Mouse (Mus musculus) CH12.LX (cell line): ENCODE data around the gene Lefty1. TPM values are rescaled to one million over a fixed set of nuclear protein-coding genes. Genes with fewer than 3 reads are reported as not detected.

Experiments
- DNase-seq: peaks from one replicate; pipeline ENCODE4 v3.0.0-alpha.2; 2013; ENCODE audit errors: extremely low read depth
- H3K27ac ChIP-seq: 2 replicates; pipeline ENCODE4 v1.5.1; 2012; ENCODE audit warnings: low read depth, mild to moderate bottlenecking, control low read depth, moderate library complexity; ENCODE audit not compliant: insufficient read depth
- H3K27me3 ChIP-seq: replicated peaks from 2 replicates; pipeline ENCODE3; 2012; ENCODE audit warnings: inconsistent platforms
- H3K36me3 ChIP-seq, 2 experiments: replicated peaks in 1 of 2; 2 replicates each; pipeline versions ENCODE3 to v1.6.1; 2012; ENCODE audit warnings: inconsistent platforms in 1 of 2, low read length in 1 of 2, mild to moderate bottlenecking in 1 of 2, mixed read lengths in 1 of 2, moderate library complexity in 1 of 2; ENCODE audit not compliant: control insufficient read depth in 1 of 2, insufficient read depth in 1 of 2
- H3K4me1 ChIP-seq, 2 experiments: 2 replicates each; pipeline ENCODE4 v1.6.1; 2012; ENCODE audit warnings: inconsistent platforms in 1 of 2, moderate library complexity in 1 of 2; ENCODE audit not compliant: insufficient read depth in 2 of 2, control insufficient read depth in 1 of 2
- H3K4me2 ChIP-seq: 2 replicates; pipeline ENCODE4 v1.6.1; 2012; ENCODE audit warnings: low read depth, mild to moderate bottlenecking, control low read depth; ENCODE audit not compliant: poor library complexity, insufficient read depth, severe bottlenecking
- H3K4me3 ChIP-seq, 3 experiments: fragments of 150-350 bp in 1 of 3; sonication (generic) in 1 of 3; replicated peaks in 1 of 3; 2 replicates each; pipeline versions ENCODE3 to v1.5.1; 2011 to 2012; ENCODE audit warnings: low read depth in 2 of 3, low read length in 2 of 3, mild to moderate bottlenecking in 2 of 3, moderate library complexity in 2 of 3, control low read depth in 1 of 3, improper control_type of control experiment in 1 of 3, inconsistent platforms in 1 of 3, mixed read lengths in 1 of 3; ENCODE audit not compliant: poor library complexity in 1 of 3
- H3K79me2 ChIP-seq: replicated peaks from 2 replicates; pipeline ENCODE4 v1.6.1; 2012; ENCODE audit warnings: mild to moderate bottlenecking, moderate library complexity; ENCODE audit not compliant: control insufficient read depth, poor library complexity, insufficient read depth, severe bottlenecking; ENCODE audit errors: extremely low read depth
- H3K9ac ChIP-seq: 2 replicates; pipeline ENCODE4 v1.6.1; 2012; ENCODE audit warnings: low read depth, mild to moderate bottlenecking, control low read depth, moderate library complexity; ENCODE audit not compliant: insufficient read depth
- H3K9me3 ChIP-seq: replicated peaks from 2 replicates; pipeline ENCODE3; 2012; ENCODE audit warnings: low read length, inconsistent platforms, mixed read lengths
- CHD2 ChIP-seq: IDR thresholded peaks from 2 replicates; pipeline ENCODE4 v1.6.1; 2011; ENCODE audit warnings: low read length, improper control_type of control experiment
- E2F4 ChIP-seq: IDR thresholded peaks from 2 replicates; pipeline ENCODE4 v1.6.1; 2011; ENCODE audit warnings: low read depth, low read length, improper control_type of control experiment; ENCODE audit not compliant: insufficient replicate concordance
- ETS1 ChIP-seq: conservative IDR thresholded peaks from 2 replicates; pipeline ENCODE4 v1.6.1; 2012; ENCODE audit warnings: low read depth, mild to moderate bottlenecking, inconsistent platforms, low read length, improper control_type of control experiment, moderate library complexity
- HCFC1 ChIP-seq: IDR thresholded peaks from 2 replicates; pipeline ENCODE4 v1.6.1; 2012; ENCODE audit warnings: low read depth, mild to moderate bottlenecking, inconsistent platforms, low read length, improper control_type of control experiment
- IRF4 ChIP-seq: IDR thresholded peaks from 2 replicates; pipeline ENCODE4 v1.6.1; 2014; ENCODE audit warnings: low read depth, mild to moderate bottlenecking, inconsistent platforms, low read length, improper control_type of control experiment
- JUND ChIP-seq: conservative IDR thresholded peaks from 2 replicates; pipeline ENCODE4 v1.6.1; 2011; ENCODE audit warnings: low read depth, low read length, improper control_type of control experiment
- KAT2A ChIP-seq: IDR thresholded peaks from 2 replicates; pipeline ENCODE4 v1.6.1; 2012; ENCODE audit warnings: low read length, improper control_type of control experiment, inconsistent platforms; ENCODE audit not compliant: insufficient replicate concordance
- MAFK ChIP-seq: IDR thresholded peaks from 2 replicates; pipeline ENCODE4 v1.6.1; 2011; ENCODE audit warnings: low read length, improper control_type of control experiment; ENCODE audit not compliant: insufficient replicate concordance
- MAZ ChIP-seq: IDR thresholded peaks from 2 replicates; pipeline ENCODE4 v1.6.1; 2012; ENCODE audit warnings: low read depth, mild to moderate bottlenecking, inconsistent platforms, low read length, improper control_type of control experiment, moderate library complexity
- MEF2A ChIP-seq: IDR thresholded peaks from 2 replicates; pipeline ENCODE4 v1.6.1; 2014; ENCODE audit warnings: low read depth, mild to moderate bottlenecking, inconsistent platforms, low read length, improper control_type of control experiment, borderline replicate concordance
- NELFE ChIP-seq: IDR thresholded peaks from 2 replicates; pipeline ENCODE4 v1.6.1; 2011; ENCODE audit warnings: low read depth, low read length, improper control_type of control experiment
- POLR2A ChIP-seq: IDR thresholded peaks from 2 replicates; pipeline ENCODE4 v1.6.1; 2011; ENCODE audit warnings: low read depth, mild to moderate bottlenecking, improper control_type of control experiment, low read length
- POLR2AphosphoS2 ChIP-seq: IDR thresholded peaks from 2 replicates; pipeline ENCODE4 v1.6.1; 2011; ENCODE audit warnings: low read depth, low read length, improper control_type of control experiment
- RCOR1 ChIP-seq: conservative IDR thresholded peaks from 2 replicates; pipeline ENCODE4 v1.6.1; 2012; ENCODE audit warnings: low read depth, mild to moderate bottlenecking, inconsistent platforms, low read length, improper control_type of control experiment
- SIN3A ChIP-seq: IDR thresholded peaks from 2 replicates; pipeline ENCODE4 v1.6.1; 2012; ENCODE audit warnings: low read length, improper control_type of control experiment, inconsistent platforms
- TBP ChIP-seq: conservative IDR thresholded peaks from 2 replicates; pipeline ENCODE4 v1.6.1; 2011; ENCODE audit warnings: low read depth, low read length, improper control_type of control experiment
- UBTF ChIP-seq: IDR thresholded peaks from 2 replicates; pipeline ENCODE4 v1.6.1; 2012; ENCODE audit warnings: low read depth, mild to moderate bottlenecking, inconsistent platforms, low read length, improper control_type of control experiment, moderate library complexity
- ZKSCAN1 ChIP-seq: IDR thresholded peaks from 2 replicates; pipeline ENCODE4 v1.6.1; 2012; ENCODE audit warnings: low read depth, inconsistent platforms, low read length, improper control_type of control experiment, borderline replicate concordance
- ZMIZ1 ChIP-seq: IDR thresholded peaks from 2 replicates; pipeline ENCODE4 v1.6.1; 2012; ENCODE audit warnings: low read depth, mild to moderate bottlenecking, inconsistent platforms, low read length, improper control_type of control experiment
- ZNF384 ChIP-seq: IDR thresholded peaks from 2 replicates; pipeline ENCODE4 v1.6.1; 2012; ENCODE audit warnings: low read depth, low read length, improper control_type of control experiment, inconsistent platforms
- dilution Hi-C: fragments of 300-500 bp; cut with MboI; formaldehyde crosslinking; loops from 2 replicates; pipeline ENCODE4 v1.14.3; 2020; ENCODE audit warnings: low sequenced_read_pairs; ENCODE audit not compliant: extremely low pct_unique_long_range_greater_than_20kb, extremely low pct_ligation_motif_present
- in situ Hi-C: fragments of 300-500 bp; cut with MboI; formaldehyde crosslinking; loops from 3 replicates; pipeline ENCODE4 v1.14.3; 2019; ENCODE audit warnings: low sequenced_read_pairs, low pct_ligation_motif_present, low pct_unique_long_range_greater_than_20kb, mixed read lengths
- polyA plus RNA-seq: library from polyadenylated mRNA; unstranded; fragments of >175 nt; gene quantifications from 2 replicates; pipeline ENCODE4 v1.2.1, GENCODE M21; 2012; ENCODE audit warnings: low read depth; ENCODE audit not compliant: insufficient read length
- total RNA-seq, 2 experiments: library from RNA; depleted of rRNA; stranded (reverse); fragments of 300-350 nt in 1 of 2; fragments of >200 nt in 1 of 2; gene quantifications; 2 replicates each; pipeline ENCODE4 v1.2.3; 2012 to 2014

Lefty1 gene
- total and polyA plus RNA-seq, 3 experiments, result not detected

- peak overlapping the region in 2 of 3 experiments; percentile 47 to 91 for H3K4me3 ChIP-seq
- H3K27me3 ChIP-seq, result no peaks in the 10 kb centered on the region
- no peak for DNase-seq
- no peak overlapping the region for H3K4me2 ChIP-seq
- TF ChIP-seq NELFE (no peak), CHD2 (no peak), MEF2A (no peak), ZKSCAN1 (no peak), MAFK (no peak), ZNF384 (no peak), E2F4 (no peak), IRF4 (no peak), UBTF (no peak), JUND (no peak), KAT2A (no peak), ZMIZ1 (no peak), TBP (no peak), SIN3A (no peak), ETS1 (no peak)
- TF ChIP-seq, all 38 proteins: peak for 0
- Histone ChIP-seq H3K36me3 (peaks cover 33 to 46% of the 10 kb centered on the region in 2 experiments), H3K9ac (no peak overlapping the region; the same call in 1 of the 2 replicates), H3K9me3 (no peaks in the 10 kb centered on the region), H3K79me2 (peaks cover 16% of the 10 kb centered on the region), H3K4me1 (peaks cover 10 to 49% of the 10 kb centered on the region in 2 experiments), H3K27ac (no peak overlapping the region)
- dilution Hi-C loops, result no loop called here
- in situ Hi-C loops, result no loop called here
These were observed 28.9 kb upstream of the Lefty1 start for GRCm38 (mm10) chr1:180905876-180906275.

GRCm38 (mm10) chr1:180906461-180907147 is 28.2 kb upstream of the Lefty1 start:
- H3K4me3 ChIP-seq, result no peak overlapping the region
- H3K27ac ChIP-seq, result no peak overlapping the region
- H3K4me2 ChIP-seq, result no peak overlapping the region
- in situ Hi-C loops (no loop called here), dilution Hi-C loops (no loop called here)
- DNase-seq, result no peak
- no peaks in the 10 kb centered on the region for H3K9me3 ChIP-seq
- TF ChIP-seq NELFE (no peak), MAFK (no peak), RCOR1 (no peak), POLR2AphosphoS2 (no peak), E2F4 (no peak), HCFC1 (no peak), MAZ (no peak), POLR2A (no peak)
- peaks cover 10 to 49% of the 10 kb centered on the region in 2 experiments for H3K4me1 ChIP-seq
- no peaks in the 10 kb centered on the region for H3K27me3 ChIP-seq
- peaks cover 33 to 46% of the 10 kb centered on the region in 2 experiments for H3K36me3 ChIP-seq
- no peak overlapping the region for H3K9ac ChIP-seq
- H3K79me2 ChIP-seq, result peaks cover 16% of the 10 kb centered on the region
